Mouse (Mus musculus): Measurements from ENCODE around the gene Glud1.
"Not testable (repeated sequence)": the region's sequence is repeated elsewhere in the genome, so short reads cannot be mapped to it uniquely, and the experiment has no call there.

Glud1 gene

DNA sequence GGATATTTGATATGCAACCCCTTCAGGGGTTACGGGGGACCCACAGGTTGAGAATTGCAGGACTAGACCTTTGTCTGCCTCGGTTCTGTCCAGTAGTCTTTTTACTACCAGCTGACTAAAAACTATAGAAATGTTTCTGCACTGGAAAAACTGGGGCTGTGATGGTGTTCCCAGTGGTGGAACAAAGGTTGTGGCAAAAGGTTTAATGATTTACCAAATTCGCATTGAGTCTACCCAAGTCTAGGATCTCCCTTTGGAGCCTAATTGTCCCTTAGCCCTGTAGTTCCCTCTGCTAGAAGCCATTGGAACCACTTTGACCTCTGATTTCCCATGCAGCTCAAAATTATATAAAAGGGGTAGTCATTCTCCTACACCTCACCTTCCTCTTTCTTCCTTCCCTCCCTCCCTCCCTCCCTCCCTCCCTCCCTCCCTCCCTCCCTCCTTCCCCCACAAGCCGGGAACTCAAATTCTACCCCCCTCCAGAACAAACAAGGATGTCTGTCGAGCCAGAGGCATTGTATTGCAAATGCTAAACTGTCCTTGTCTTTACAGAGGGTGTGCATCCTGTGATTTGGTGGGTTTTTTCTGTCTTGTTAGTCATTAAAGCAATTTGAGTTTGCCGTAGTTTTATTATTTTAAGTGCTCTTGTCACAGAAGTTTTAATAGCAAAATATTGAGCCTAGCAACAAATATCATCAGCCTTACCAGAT, 2.0 kb downstream of the Glud1 start:
- DNase-seq (ENCODE audit: low spot score): no peak

DNA sequence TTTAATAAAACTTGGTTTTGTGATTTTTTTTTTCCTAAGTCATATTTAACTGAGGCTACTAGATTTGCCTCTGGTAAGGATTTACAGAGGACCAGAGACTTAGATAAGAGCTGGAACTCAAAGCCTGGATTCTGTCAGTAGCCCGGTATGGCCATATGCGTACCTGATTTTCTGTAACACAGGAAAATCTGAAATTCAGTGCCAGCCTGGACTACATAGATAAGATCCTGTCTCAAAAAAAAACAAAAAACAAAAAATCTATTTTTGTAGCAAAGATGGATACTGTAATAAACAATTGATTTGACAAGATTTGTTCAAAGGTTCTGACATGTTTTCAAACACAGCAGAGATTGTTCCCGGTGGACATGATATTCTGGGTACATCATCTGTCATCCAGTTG, 3.1 kb downstream of the Glud1 start:
- no peak for DNase-seq (ENCODE audit: low spot score)

DNA sequence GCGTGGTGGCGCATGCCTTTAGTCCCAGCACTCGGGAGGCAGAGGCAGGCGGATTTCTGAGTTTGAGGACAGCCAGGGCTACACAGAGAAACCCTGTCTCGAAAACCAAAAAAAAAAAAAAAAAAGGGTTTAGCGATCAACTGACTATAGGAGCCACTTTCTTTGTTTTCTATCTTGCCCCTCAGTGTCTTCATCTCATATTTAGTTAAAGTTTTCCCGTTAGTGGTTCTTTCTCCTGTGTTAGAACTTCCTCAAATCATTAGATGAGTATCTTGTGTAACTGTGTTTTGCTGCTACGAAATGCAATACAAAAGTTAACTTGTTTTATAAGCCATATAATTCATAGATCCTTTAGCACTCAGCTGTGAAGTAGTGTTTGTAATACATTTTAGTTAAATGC, 3.9 kb downstream of the Glud1 start:
- DNase-seq (ENCODE audit: low spot score): not testable (repeated sequence)

DNA sequence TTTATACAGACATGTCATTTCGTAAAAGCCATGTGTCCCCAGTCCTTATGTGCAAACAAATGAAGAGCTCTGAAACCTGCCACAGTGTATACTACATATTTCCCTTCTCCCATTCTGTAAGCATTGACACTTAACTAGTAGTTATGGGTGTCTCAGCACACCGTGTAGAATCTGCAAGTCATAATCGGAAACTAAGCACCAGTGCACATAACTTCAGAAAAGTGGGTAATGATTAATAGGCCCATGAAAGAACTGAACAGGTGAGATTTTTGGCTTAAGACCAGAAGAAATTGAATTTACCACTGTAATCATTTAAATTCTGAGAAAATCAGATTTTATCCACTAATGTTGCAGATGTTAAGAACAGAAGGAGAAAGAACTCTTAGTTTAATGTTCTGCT, 4.3 kb downstream of the Glud1 start:
- no peak for DNase-seq (ENCODE audit: low spot score)

DNA sequence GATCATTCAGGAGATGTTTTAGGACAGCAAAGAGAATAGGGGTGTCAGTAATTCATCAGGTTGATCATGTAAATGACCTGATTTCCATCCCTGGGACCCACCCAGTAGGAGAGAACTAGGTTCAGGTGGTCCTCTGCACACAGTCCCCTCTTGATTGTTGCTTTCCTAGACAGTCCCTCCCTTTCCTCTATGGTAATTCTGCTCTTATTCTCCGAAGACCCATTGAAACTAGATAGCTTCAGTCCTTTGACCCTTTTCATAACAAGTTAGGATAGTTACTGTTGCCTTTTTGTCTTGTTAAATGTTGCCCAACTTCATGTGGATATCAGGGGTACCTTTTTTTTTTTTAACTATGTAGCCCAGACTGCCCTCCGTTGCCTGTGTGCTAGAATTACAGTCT, 5.8 kb downstream of the Glud1 start:
- no peak for DNase-seq (ENCODE audit: low spot score)

DNA sequence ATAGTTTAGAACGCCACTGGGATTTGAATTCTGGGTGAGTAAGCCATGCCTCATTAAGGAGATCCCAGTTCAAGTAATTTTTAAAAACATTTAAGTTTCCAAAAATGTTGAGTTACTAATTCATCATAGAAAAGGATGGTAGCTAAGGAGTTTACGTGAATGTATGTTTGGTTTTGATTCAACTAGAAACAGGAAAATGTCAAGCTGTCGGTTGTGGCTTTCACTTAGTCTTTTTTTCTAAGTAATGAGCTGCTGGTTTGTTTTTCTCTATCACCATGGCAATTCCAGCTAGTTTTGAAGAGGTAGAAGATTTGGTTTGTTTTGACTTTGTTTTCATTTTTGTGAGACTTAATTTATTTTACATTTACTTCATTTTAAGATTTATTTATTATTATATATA, 6.9 kb downstream of the Glud1 start:
- no peak for DNase-seq (ENCODE audit: low spot score)

DNA sequence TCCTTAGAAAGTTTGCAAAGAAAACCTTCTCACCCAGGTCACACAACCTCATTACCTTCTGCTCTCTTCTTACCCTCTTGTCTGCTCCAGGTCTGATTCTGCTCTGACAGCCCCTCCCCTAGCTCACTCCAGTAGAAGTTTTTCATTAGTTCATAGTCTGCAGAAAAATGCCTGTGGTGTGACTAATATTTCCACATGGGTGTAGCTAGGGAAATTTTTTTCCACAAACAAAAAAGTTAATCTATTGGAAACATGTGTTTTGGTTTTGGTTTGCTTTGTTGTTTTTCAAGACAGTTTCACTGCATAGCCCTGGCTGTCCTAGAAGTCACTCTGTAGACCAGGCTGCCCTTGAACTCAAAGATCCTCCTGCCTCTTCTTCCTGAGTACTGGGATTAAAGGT, 7.6 kb downstream of the Glud1 start:
- DNase-seq (ENCODE audit: low spot score): no peak

DNA sequence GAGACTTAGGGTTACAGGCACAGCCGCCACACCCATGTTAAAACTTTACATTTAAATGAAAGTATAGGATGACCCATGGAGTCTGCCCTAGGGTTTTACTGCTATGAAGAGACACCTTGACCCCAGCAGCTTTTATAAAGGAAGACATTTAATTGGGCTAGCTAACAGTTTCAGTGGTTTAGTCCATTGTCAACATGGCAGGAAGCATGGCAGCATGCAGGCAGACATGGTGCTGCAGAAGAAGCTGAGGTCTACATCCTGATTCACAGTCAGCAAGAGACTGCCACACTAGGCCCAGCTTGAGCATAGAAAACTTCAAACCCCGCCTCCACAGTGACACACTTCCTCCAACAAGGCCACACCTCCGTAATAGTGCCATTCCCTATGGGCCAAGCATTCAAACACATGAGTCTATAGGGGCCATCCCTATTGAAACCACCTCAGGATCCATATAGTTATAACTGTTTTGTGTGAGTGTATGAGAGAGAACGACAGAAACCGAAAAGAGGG, 13.1 kb downstream of the Glud1 start:
- no peak for DNase-seq (ENCODE audit: low spot score)

DNA sequence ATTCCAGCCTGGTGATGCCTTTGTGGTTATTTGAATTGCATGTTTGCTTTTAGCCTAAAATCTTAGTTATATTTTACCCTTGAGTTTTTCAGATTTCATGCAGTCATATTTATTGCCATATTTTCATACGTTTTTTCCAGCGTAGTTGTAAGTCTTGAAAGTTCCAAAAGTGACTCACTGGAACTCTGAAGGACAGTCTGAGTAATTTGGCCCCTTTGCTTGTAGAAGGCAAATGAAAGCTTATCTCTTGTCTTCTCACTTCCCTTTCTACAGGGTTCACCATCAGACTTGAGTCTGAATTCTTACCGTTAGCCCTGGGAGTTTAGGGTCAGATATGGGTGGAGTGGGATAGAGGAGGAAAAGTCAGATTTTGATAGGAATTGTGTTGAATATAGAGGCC, 16.1 kb downstream of the Glud1 start:
- DNase-seq (ENCODE audit: low spot score): no peak

DNA sequence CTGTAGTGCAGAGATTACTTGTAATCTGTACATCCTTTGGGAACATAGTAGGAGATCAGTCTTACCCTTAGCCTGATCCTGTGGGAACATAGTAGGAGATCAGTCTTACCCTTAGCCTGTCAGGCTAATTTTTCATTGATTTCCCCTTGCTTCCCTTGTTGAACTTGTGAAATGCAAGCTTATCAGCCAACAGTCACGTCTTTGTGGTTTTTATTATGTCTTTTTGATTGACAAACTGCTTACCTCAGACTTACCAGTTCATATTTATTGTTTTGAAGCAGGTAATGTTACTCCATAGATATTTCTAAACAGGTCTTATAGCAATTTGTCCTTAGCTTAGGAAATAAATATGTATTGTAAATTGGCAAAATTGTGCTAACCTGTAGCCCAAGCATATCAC, 17.1 kb downstream of the Glud1 start:
- DNase-seq (ENCODE audit: low spot score): no peak

DNA sequence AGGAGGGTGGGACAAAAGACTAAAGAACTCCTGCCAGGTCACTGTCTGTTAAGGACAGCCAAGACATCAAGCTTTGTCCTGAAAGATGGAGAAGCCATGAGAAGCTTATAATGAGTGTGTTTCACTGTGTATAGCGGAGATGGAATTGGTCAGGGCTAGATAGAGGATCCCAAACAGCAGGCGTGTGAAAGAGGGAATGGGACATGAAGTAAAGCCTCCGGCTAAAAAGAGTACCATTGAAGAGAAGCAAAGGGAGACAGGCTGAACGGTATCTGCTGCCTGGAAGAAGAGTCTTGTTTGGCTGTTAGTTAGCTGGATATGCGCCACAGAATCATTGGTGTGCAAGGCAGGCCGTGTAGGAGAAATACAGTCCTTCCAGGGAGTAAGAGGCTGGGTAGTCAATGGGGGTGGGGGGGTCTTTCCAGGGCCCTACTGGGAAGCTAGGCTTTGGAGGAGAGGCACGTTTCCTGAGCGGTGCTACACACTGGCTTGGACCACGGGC, 20.2 kb downstream of the Glud1 start:
- no peak for DNase-seq (ENCODE audit: low spot score)

DNA sequence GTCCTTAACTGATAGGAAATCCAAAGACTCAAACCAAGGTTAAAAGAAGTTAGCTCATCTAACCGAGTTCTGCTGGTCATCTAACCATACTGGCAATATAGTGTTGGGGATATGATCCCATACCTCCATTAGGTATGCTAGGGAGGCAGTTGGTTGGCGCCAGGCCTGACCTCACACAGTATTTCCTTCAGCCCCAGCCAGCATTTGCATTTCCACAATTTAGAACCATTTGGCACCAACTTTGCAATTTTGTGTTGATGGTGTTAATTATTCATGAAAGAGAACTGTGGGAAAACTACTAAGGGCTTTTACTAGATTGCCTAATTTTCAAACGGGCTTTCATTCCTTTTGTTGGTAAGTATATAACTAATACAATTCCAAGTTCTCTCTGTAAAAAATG, 21.4 kb downstream of the Glud1 start:
- DNase-seq (ENCODE audit: low spot score): no peak

DNA sequence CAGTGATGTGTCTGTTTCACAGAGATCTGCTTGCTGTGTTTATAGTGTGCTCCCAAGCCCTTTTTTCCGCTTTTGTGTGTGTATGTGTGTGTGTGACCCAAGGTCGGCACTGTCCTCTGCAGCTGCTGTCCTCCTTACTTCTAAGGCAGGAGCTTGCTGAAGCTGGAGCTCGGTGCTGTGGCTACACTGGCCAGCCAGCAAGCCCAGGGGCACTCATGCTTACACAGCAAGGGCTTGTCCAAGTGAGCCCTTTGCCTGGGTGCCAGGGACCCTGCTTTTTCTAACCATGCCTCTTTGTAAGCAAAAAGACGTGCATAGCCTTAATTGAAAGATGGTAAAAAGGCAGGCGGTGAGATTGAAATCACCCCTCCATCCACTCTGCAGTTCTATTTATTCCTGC, 21.9 kb downstream of the Glud1 start:
- DNase-seq (ENCODE audit: low spot score): no peak

DNA sequence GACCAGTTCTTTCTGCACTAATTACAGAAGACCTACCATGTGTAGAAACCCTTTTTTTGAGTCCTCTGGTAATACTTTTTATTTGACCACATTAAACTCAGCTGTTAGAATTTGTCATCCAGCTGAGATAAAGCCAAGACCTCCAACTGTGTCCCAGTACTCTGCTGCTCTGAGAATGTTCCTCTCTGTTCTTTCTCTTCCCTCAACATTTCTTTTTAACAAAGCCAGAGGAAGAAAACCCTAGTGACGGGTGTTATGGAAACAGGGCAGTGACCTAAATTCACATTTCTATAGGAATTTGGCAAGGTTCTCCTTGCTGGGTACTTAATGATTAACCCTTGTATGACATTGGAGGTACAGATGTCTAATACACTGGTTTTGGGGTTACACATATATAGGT, 28.9 kb downstream of the Glud1 start:
- no peak for DNase-seq (ENCODE audit: low spot score)

DNA sequence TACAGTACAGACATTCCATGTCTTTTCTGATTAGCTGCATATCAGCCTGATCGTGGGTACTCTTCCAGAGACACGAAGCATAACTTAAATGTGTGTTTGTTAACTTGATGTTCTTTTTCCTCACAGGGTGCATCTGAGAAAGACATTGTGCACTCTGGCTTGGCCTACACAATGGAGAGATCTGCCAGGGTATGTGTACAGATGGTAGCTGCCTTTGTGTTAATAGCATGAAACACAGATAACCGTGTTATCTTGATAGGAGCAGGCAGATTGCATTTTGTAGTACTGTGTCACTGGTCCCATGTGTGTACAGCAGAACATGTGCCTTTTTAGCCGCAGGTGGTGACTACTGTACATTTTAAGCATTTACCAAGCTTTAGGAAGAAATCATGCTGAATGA, 31.5 kb downstream of the Glud1 start:
- no peak for DNase-seq (ENCODE audit: low spot score)

DNA sequence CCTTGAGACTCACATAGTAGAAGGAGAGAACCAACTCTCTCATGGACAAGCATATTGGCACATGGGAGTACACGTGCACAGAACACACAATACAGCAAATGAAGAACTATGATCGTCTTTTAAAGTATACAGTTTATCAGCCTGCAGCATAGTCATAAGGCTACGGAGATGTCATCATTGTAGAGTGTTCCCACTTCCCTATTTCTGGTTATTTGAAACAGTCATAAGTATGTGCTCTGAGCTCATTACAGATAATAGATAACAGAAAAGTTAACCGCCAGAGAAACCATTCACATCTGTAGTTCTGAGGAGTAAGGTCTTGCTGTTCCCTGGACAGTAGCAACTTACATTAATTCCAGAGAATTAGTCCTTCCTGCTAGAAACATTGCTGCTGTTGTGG, 32.6 kb downstream of the Glud1 start:
- DNase-seq (ENCODE audit: low spot score): no peak

DNA sequence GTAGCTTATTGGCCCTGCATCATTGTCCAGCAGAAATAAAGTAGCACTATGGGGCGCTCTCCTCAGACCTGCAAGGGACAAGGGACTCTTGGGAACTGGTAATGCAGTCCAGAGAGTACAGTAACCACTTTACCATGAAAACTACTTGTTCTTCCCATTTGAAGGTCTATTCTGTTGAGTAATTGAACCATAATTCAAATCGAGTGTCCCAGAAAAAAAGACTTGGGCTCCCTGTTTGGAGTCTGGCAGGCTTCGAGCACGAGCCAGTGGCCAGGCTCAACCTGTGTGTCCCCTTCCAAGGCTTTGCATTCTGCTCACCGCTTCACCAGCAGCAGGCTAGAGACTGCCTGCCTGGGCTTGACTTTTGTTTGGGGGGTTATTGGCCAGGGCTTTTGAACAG, 33.8 kb downstream of the Glud1 start:
- DNase-seq (ENCODE audit: low spot score): no peak

DNA sequence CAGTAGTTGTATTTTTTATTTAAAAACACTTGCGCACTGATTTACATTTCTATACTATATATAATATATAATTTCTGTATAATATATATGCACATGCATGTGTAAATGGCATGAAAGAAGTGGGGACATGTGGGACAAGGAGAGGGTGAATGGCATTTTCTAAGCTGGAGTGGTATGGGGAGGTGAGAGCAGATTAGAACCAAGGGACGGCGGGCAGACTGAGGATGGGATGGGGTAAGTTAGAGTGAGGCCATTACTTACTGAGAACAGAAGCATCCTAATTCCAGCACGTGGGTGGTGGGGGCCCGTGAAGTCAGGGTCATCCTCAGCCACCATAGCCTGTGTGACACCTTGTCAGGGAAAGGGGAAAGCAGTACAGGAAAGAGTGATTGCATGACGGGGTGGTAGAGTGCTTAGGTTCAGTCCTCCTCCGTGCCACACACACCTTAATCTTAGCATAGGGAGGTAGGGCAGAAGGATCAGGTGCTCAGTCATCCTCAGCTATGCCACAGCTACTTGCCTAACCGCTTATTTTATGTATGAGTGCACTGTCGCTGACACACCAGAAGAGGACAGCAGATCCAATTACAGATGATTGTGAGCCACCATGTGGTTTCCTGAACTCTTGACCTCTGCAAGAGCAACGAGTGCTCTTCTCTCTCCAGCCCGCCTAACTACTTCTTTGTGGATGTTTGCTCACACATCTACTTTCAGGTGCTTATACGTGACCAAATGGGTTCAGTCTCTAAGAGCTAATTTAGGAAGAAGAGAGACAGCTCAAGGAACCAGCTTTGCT, 35.4 kb downstream of the Glud1 start:
- DNase-seq (ENCODE audit: low spot score): no peak

DNA sequence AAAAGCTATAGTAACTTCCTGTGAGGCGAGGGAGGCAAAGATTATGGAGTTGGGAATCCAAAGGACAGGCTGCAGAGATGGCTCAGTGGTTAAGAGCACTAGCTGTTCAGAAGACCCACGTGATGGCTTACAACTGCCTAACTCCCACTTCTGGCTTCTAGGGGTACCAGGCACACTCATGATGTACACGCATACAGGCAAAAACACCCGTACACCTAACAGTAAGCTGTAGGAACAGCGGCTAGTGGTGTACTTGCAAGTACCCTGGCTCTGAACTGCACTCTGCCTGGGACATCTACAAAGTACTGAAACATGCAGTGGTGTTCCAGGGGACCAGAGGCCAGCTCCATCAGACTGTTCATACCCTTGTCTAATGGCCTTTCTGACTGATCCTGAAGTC, 36.6 kb downstream of the Glud1 start:
- no peak for DNase-seq (ENCODE audit: low spot score)

DNA sequence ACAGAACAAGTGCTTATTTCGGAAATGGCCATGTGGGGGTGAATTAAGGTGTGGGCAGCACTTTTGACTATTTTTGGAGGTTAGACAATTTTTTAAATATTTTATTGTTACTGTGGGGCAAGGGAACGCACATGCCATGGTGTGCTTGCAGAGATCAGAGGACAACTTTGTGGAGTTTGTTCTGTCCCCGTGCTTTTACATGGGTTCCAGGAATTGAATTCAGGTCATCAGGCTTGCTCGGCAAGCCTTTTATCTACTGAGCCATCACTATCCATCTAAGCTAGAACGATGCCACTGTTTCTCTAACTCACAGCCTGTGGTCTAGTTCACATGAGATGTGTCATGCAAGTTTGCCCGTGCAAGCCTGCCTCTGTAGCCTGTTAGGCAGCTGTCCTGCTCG, 37.8 kb downstream of the Glud1 start:
- DNase-seq (ENCODE audit: low spot score): no peak

DNA sequence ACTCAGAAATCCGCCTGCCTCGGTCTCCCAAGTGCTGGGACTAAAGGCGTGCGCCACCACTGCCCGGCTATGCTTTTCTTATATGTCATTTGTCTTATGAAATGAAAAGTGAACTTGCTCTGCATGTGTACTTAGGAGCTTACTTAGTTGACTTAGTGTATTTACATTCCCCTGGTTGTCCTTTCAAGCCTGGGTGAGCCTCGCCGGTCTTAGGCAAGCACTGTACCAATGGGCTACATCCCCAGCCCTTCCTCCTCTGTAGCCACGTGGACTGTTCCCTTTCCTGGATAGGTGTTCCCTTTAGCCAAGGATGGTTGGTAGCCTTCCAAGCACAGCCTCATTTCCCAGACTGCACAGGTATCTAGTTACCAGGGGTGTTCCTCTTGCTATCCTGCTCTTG, 38.5 kb downstream of the Glud1 start:
- DNase-seq (ENCODE audit: low spot score): no peak

DNA sequence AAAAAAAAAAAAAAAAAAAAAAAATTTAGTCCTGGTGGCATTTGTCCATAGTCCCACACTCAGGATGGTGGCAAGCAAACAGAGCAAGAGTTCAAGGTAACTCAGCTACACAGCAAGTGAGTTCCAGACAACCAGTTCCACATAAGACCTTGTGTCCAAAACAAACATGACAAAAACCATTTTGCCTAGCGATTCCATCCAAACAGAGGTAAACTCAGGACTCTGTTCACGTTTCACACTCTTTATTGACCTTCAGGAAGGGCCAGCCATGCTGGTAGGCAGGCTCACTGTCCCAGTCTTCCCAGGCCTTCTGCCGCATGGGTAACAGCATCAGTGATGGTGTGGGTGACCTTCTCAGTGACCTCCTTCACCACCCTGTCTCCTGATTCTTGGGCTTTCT, 41.1 kb downstream of the Glud1 start:
- DNase-seq (ENCODE audit: low spot score): no peak

DNA sequence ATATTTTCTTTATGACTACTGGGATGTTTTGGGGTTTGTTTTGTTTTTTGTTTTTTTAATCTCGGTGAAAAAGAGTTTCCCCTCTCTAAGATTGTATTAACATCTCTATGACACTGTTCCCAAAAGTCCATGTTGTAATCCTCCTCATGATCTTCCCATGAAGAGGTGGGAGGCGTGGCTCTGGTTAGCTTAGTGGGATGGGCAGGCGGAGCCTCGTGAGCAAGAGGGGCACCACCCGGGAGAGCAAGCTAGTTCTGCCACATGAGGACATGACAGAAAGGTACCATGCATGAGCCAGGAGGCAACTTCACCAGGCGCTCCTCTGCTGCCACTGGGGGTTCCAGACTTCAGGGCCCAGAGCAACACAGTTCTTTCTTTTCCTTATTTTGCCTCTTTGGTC, 42.0 kb downstream of the Glud1 start:
- DNase-seq (ENCODE audit: low spot score): no peak

DNA sequence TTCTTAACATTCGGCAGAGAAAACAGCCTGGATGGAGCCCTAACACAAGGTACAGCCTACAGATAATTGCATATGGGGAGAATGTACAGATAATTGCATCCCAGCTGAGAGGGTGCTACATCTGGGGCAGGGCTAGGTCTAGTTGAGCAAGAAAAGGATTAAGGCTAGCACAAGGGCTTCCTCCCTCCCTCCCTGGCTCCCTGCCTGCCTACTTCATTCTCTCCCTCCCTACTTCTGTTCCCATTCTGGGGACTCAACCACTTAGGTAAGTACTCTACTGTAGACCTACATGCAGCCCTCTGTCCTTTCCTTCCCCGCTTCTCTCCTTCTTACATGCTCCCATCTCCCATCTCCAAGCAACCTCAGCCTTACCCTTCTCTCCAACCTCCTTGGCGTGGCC, 42.8 kb downstream of the Glud1 start:
- no peak for DNase-seq (ENCODE audit: low spot score)
